In genomic region chr7:142400750-142401142, GRCm38 (mm10) we compare ENCODE assay signal across 17 mouse cellular contexts. TPM values are rescaled to one million over a fixed set of nuclear protein-coding genes. Genes with fewer than 3 reads are reported as not detected.
DNase-seq lines count a peak whose midpoint lies in the region; ATAC-seq and TF ChIP-seq lines count a peak whose summit lies in the region.
"Had no signal": no experiment of that assay in that cellular context is flagged by ENCODE, and none has a peak within 500 bp of the region (broad histone marks: within the 10 kb centered on the region; RNA-seq: fewer than 3 reads in every experiment).

No protein-coding gene starts in this region.

- H3K27me3 ChIP-seq in embryonic facial prominence, embryonic 12.5 days = no peaks in the 10 kb centered on the region
- no peaks in the 10 kb centered on the region for H3K27me3 ChIP-seq in hindbrain, embryonic 13.5 days
- H3K27me3 ChIP-seq: forebrain, embryonic 13.5 days; neural tube, embryonic 13.5 days; stomach, embryonic 15.5 days had no signal

- TF ChIP-seq CTCF in layer of hippocampus, adult 2 months (conservative IDR thresholded peaks at IDR 0.05) = no peak
- no peak for TF ChIP-seq CTCF in bone marrow macrophage, adult 2 months (IDR thresholded peaks at IDR 0.05; ENCODE audit: low read depth, low read length)

- no peak overlapping the region for H3K4me2 ChIP-seq in embryonic facial prominence, embryonic 12.5 days (replicated peaks)
- no peak overlapping the region for H3K4me2 ChIP-seq in hindbrain, embryonic 13.5 days
- H3K4me2 ChIP-seq: forebrain, embryonic 13.5 days; neural tube, embryonic 13.5 days; stomach, embryonic 15.5 days had no signal

- DNase-seq in layer of hippocampus, adult 2 months (ENCODE audit: low spot score in 2 of 2) = no peak
- DNase-seq in layer of hippocampus, postnatal 14 days (ENCODE audit: low spot score in 2 of 2) = no peak
- DNase-seq in retina, adult 2 months (ENCODE audit: low read depth, low spot score) = peak; percentile 20
- DNase-seq in adrenal gland, postnatal 14 days = no peak
- DNase-seq: cerebellum, postnatal 25 days; gastrocnemius, postnatal 14 days; layer of hippocampus, postnatal 36 days; midbrain, embryonic 14.5 days; thymus, postnatal 36 days had no signal

- H3K36me3 ChIP-seq in embryonic facial prominence, embryonic 12.5 days = no peaks in the 10 kb centered on the region
- H3K36me3 ChIP-seq in hindbrain, embryonic 13.5 days = no peaks in the 10 kb centered on the region
- H3K36me3 ChIP-seq: neural tube, embryonic 13.5 days; stomach, embryonic 15.5 days had no signal

- no peaks in the 10 kb centered on the region for H3K9me3 ChIP-seq in embryonic facial prominence, embryonic 12.5 days
- H3K9me3 ChIP-seq in hindbrain, embryonic 13.5 days = no peaks in the 10 kb centered on the region
- H3K9me3 ChIP-seq: forebrain, embryonic 13.5 days; neural tube, embryonic 13.5 days; stomach, embryonic 15.5 days had no signal

- H3K4me3 ChIP-seq in layer of hippocampus, adult 2 months = no peak overlapping the region
- H3K4me3 ChIP-seq in bone marrow macrophage, adult 2 months (ENCODE audit: insufficient read depth, low read length) = no peak overlapping the region
- no peak overlapping the region for H3K4me3 ChIP-seq in embryonic facial prominence, embryonic 12.5 days
- no peak overlapping the region for H3K4me3 ChIP-seq in hindbrain, embryonic 13.5 days
- H3K4me3 ChIP-seq: forebrain, embryonic 13.5 days; neural tube, embryonic 13.5 days; stomach, embryonic 15.5 days had no signal

- H3K4me1 ChIP-seq in bone marrow macrophage, adult 2 months (ENCODE audit: control insufficient read depth, insufficient read depth, low read length) = peaks cover 76% of the 10 kb centered on the region
- H3K4me1 ChIP-seq in embryonic facial prominence, embryonic 12.5 days = peaks cover 11% of the 10 kb centered on the region
- H3K4me1 ChIP-seq in hindbrain, embryonic 13.5 days (replicated peaks) = no peaks in the 10 kb centered on the region
- H3K4me1 ChIP-seq: neural tube, embryonic 13.5 days; stomach, embryonic 15.5 days had no signal

- ATAC-seq in embryonic facial prominence, embryonic 12.5 days (ENCODE audit: insufficient number of reproducible peaks, insufficient read depth, low FRiP score, low TSS enrichment) = peak; percentile 73; the same call in 1 of the 2 replicates
- ATAC-seq in hindbrain, embryonic 13.5 days (ENCODE audit: low FRiP score) = no peak
- ATAC-seq: forebrain, embryonic 13.5 days; inflammation-experienced regulatory T-cells, adult 6 months had no signal

- TF ChIP-seq POLR2A in bone marrow macrophage, adult 2 months (IDR thresholded peaks at IDR 0.05; ENCODE audit: borderline replicate concordance, low read depth, low read length) = no peak

- 41% methylated on average over 7 of the region's 7 CpGs for WGBS in embryonic facial prominence, embryonic 12.5 days
- 63% methylated on average over 7 of the region's 7 CpGs for WGBS in hindbrain, embryonic 13.5 days

- H3K27ac ChIP-seq in layer of hippocampus, adult 2 months = peak overlapping the region; percentile 40; the same call in 1 of the 2 replicates
- peak overlapping the region; percentile 93 for H3K27ac ChIP-seq in bone marrow macrophage, adult 2 months (ENCODE audit: insufficient read depth, low read depth, low read length)
- 0 out of 2 replicates have a peak overlapping the region, but pooled peaks have one; percentile 6 for H3K27ac ChIP-seq in embryonic facial prominence, embryonic 12.5 days
- H3K27ac ChIP-seq in hindbrain, embryonic 13.5 days = no peak overlapping the region
- H3K27ac ChIP-seq: forebrain, embryonic 13.5 days; neural tube, embryonic 13.5 days; stomach, embryonic 15.5 days had no signal

- no peak overlapping the region for H3K9ac ChIP-seq in embryonic facial prominence, embryonic 12.5 days
- no peak overlapping the region for H3K9ac ChIP-seq in hindbrain, embryonic 13.5 days
- H3K9ac ChIP-seq: forebrain, embryonic 13.5 days; neural tube, embryonic 13.5 days; stomach, embryonic 15.5 days had no signal

RNA-seq across cellular contexts. Expression of gene Ctsd, which starts 12.9 kb away (rescaled TPM):
- total RNA-seq in layer of hippocampus, adult 2 months (2021) = 100 to 1,000 TPM; 291 to 297 TPM
- total RNA-seq in layer of hippocampus, postnatal 14 days (2021) = 100 to 1,000 TPM; 304 to 345 TPM
- 2,800 and 3,060 TPM in 2 replicates for polyA plus RNA-seq in bone marrow macrophage, adult 2 months (2012; ENCODE audit: insufficient read depth, insufficient read length, missing spikeins)
- 208 and 210 TPM in 2 replicates for polyA plus RNA-seq in embryonic facial prominence, embryonic 12.5 days (2016; fragmentation: Nextera tagmentation; extraction: Ambion mirVana)
- 678 and 680 TPM in 2 replicates for total RNA-seq in adrenal gland, postnatal 14 days (2021)
- polyA plus RNA-seq in hindbrain, embryonic 13.5 days (2015; fragmentation: Nextera tagmentation; extraction: Ambion mirVana) = 270 and 293 TPM in 2 replicates

RNA-seq across cellular contexts. Expression of gene Gm49369, which starts 18.3 kb away (rescaled TPM):
- 1 to 10 TPM in 1 of 2 experiments, not detected in 1; 4.4 TPM for total RNA-seq in layer of hippocampus, adult 2 months (2021)
- total RNA-seq in layer of hippocampus, postnatal 14 days (2021) = under 1 TPM in 1 of 2 experiments, not detected in 1; 0.71 TPM
- 1.1 TPM in 1 of 2 replicates, not detected in the other for polyA plus RNA-seq in bone marrow macrophage, adult 2 months (2012; ENCODE audit: insufficient read depth, insufficient read length, missing spikeins)
- polyA plus RNA-seq in embryonic facial prominence, embryonic 12.5 days (2016; fragmentation: Nextera tagmentation; extraction: Ambion mirVana) = 0.67 TPM in 1 of 2 replicates, not detected in the other
- total RNA-seq in adrenal gland, postnatal 14 days (2021) = 1.4 TPM in 1 of 2 replicates, not detected in the other
- polyA plus RNA-seq in hindbrain, embryonic 13.5 days (2015; fragmentation: Nextera tagmentation; extraction: Ambion mirVana) = 0.36 TPM in 1 of 2 replicates, not detected in the other
- total RNA-seq: layer of hippocampus, postnatal 36 days had no signal
- polyA plus RNA-seq: forebrain, embryonic 13.5 days had no signal

RNA-seq across cellular contexts. Expression of gene Ifitm10, which starts 27.2 kb away (rescaled TPM):
- 10 to 100 TPM; 35.3 to 38.6 TPM for total RNA-seq in layer of hippocampus, adult 2 months (2021)
- total RNA-seq in layer of hippocampus, postnatal 14 days (2021) = 10 to 100 TPM; 30.0 to 31.3 TPM
- 0.59 TPM in 1 of 2 replicates, not detected in the other for polyA plus RNA-seq in bone marrow macrophage, adult 2 months (2012; ENCODE audit: insufficient read depth, insufficient read length, missing spikeins)
- polyA plus RNA-seq in embryonic facial prominence, embryonic 12.5 days (2016; fragmentation: Nextera tagmentation; extraction: Ambion mirVana) = 2.3 and 2.9 TPM in 2 replicates
- total RNA-seq in adrenal gland, postnatal 14 days (2021) = 3.8 and 5.1 TPM in 2 replicates
- polyA plus RNA-seq in hindbrain, embryonic 13.5 days (2015; fragmentation: Nextera tagmentation; extraction: Ambion mirVana) = 2.3 and 2.6 TPM in 2 replicates

RNA-seq across cellular contexts. Expression of gene Syt8, which starts 33.9 kb away (rescaled TPM):
- total RNA-seq in layer of hippocampus, adult 2 months (2021) = not detected
- not detected for total RNA-seq in layer of hippocampus, postnatal 14 days (2021)
- polyA plus RNA-seq in bone marrow macrophage, adult 2 months (2012; ENCODE audit: insufficient read depth, insufficient read length, missing spikeins) = 5.6 TPM in 2 replicates
- polyA plus RNA-seq in embryonic facial prominence, embryonic 12.5 days (2016; fragmentation: Nextera tagmentation; extraction: Ambion mirVana) = 0.35 TPM in 1 of 2 replicates, not detected in the other
- total RNA-seq in adrenal gland, postnatal 14 days (2021) = not detected in 2 replicates
- polyA plus RNA-seq in hindbrain, embryonic 13.5 days (2015; fragmentation: Nextera tagmentation; extraction: Ambion mirVana) = not detected in 2 replicates
- total RNA-seq: gastrocnemius, postnatal 14 days; layer of hippocampus, postnatal 36 days had no signal
- polyA plus RNA-seq: forebrain, embryonic 13.5 days; heart, postnatal 0 days; inflammation-experienced regulatory T-cells, adult 6 months; midbrain, embryonic 14.5 days; neural tube, embryonic 13.5 days had no signal

RNA-seq across cellular contexts. Expression of gene Tnni2, which starts 40.9 kb away (rescaled TPM):
- not detected for total RNA-seq in layer of hippocampus, adult 2 months (2021)
- total RNA-seq in layer of hippocampus, postnatal 14 days (2021) = under 1 TPM in 1 of 2 experiments, not detected in 1; 0.37 TPM
- 10.2 and 13.8 TPM in 2 replicates for polyA plus RNA-seq in bone marrow macrophage, adult 2 months (2012; ENCODE audit: insufficient read depth, insufficient read length, missing spikeins)
- 7.1 and 9.6 TPM in 2 replicates for polyA plus RNA-seq in embryonic facial prominence, embryonic 12.5 days (2016; fragmentation: Nextera tagmentation; extraction: Ambion mirVana)
- 0.56 and 0.67 TPM in 2 replicates for total RNA-seq in adrenal gland, postnatal 14 days (2021)
- 1.4 and 1.8 TPM in 2 replicates for polyA plus RNA-seq in hindbrain, embryonic 13.5 days (2015; fragmentation: Nextera tagmentation; extraction: Ambion mirVana)
- total RNA-seq: layer of hippocampus, postnatal 36 days had no signal
- polyA plus RNA-seq: inflammation-experienced regulatory T-cells, adult 6 months; midbrain, embryonic 14.5 days had no signal
